Mouse (Mus musculus) brain, adult 2 months (tissue): ENCODE results near the gene Olfr1394.
"Not testable (repeated sequence)": the region's sequence is repeated elsewhere in the genome, so short reads cannot be mapped to it uniquely, and the experiment has no call there.

Experiments
- DNase-seq: peaks from one replicate; pipeline ENCODE4 v3.0.0; 2011; ENCODE audit warnings: low read depth, low spot score

The Olfr1394 gene

GRCm38 (mm10) chr11:49154077-49154476 lies at the start of gene Olfr1394:
Olfr1394 (plus strand) TSS chr11:49154377.
- DNase-seq = no peak

GRCm38 (mm10) chr11:49105752-49106151 lies 48.4 kb upstream of the Olfr1394 start:
- DNase-seq = no peak

GRCm38 (mm10) chr11:49107650-49108537 lies 46.3 kb upstream of the Olfr1394 start:
- peak; percentile 25 for DNase-seq

- DNase-seq = peak; percentile 56
Observed at GRCm38 (mm10) chr11:49108833-49109232, 45.3 kb upstream of the Olfr1394 start.

GRCm38 (mm10) chr11:49111000-49111399 lies 43.2 kb upstream of the Olfr1394 start:
- peak; percentile 48 for DNase-seq

GRCm38 (mm10) chr11:49112624-49113219 lies 41.5 kb upstream of the Olfr1394 start:
- DNase-seq = peak; percentile 59

- DNase-seq = no peak
Observed at GRCm38 (mm10) chr11:49114158-49114557, 40.0 kb upstream of the Olfr1394 start.

- DNase-seq = no peak
Observed at GRCm38 (mm10) chr11:49114774-49115173, 39.4 kb upstream of the Olfr1394 start, which contains the start of gene Olfr1396. Olfr1396 (minus strand) TSS chr11:49114874.

GRCm38 (mm10) chr11:49119635-49120034 lies 34.5 kb upstream of the Olfr1394 start:
- DNase-seq = no peak

- DNase-seq = peak; percentile 37
Observed at GRCm38 (mm10) chr11:49124169-49124568, 30.0 kb upstream of the Olfr1394 start.

- DNase-seq = no peak
Observed at GRCm38 (mm10) chr11:49141974-49142373, 12.2 kb upstream of the Olfr1394 start, which contains the start of gene Olfr1395. Olfr1395 (plus strand) TSS chr11:49142274.

- no peak for DNase-seq
Observed at GRCm38 (mm10) chr11:49156821-49157814, 2.9 kb downstream of the Olfr1394 start.

GRCm38 (mm10) chr11:49168839-49169611 lies 14.8 kb downstream of the Olfr1394 start:
- DNase-seq = peak; percentile 16

GRCm38 (mm10) chr11:49170576-49170975 lies 16.4 kb downstream of the Olfr1394 start:
- DNase-seq = no peak

- no peak for DNase-seq
Observed at GRCm38 (mm10) chr11:49175345-49175744, 21.2 kb downstream of the Olfr1394 start.

- not testable (repeated sequence) for DNase-seq
Observed at GRCm38 (mm10) chr11:49176047-49176779, 22.0 kb downstream of the Olfr1394 start.

- no peak for DNase-seq
Observed at GRCm38 (mm10) chr11:49183172-49183571, 29.0 kb downstream of the Olfr1394 start.

GRCm38 (mm10) chr11:49186452-49186851 lies 32.3 kb downstream of the Olfr1394 start:
- DNase-seq = no peak

GRCm38 (mm10) chr11:49186955-49187488 lies 32.8 kb downstream of the Olfr1394 start, which contains the start of gene Btnl9:
Btnl9 (minus strand) TSS chr11:49187159.
- DNase-seq = no peak

GRCm38 (mm10) chr11:49187701-49188100 lies 33.5 kb downstream of the Olfr1394 start:
- no peak for DNase-seq
